Mouse (Mus musculus): ENCODE results near the gene Apoa1. TPM values are rescaled to one million over a fixed set of nuclear protein-coding genes. Genes with fewer than 3 reads are reported as not detected.
A peak's percentile ranks its signal among the peaks of the same experiment; 100 is the strongest.

Apoa1 gene
- polyA plus RNA-seq, 1 experiment from 2014 or later = 20.1 TPM

GRCm38 (mm10) chr9:46191234-46191633, 37.1 kb upstream of the Apoa1 start:
- Histone ChIP-seq H3K27me3 (ENCODE audit: control insufficient read depth, insufficient read depth, low read length) (no peaks in the 10 kb centered on the region), H3K27ac (ENCODE audit: low read length) (0 out of 2 replicates have a peak overlapping the region, but pooled peaks have one; percentile 4), H3K36me3 (ENCODE audit: control insufficient read depth, insufficient read depth) (peaks cover 5% of the 10 kb centered on the region; the same call in 1 of the 2 replicates), H3K9me3 (replicated peaks; ENCODE audit: control insufficient read depth, low read length) (no peaks in the 10 kb centered on the region), H3K4me3 (ENCODE audit: low read length) (no peak overlapping the region), H3K4me2 (ENCODE audit: low read depth, low read length) (no peak overlapping the region), H3K4me1 (ENCODE audit: control insufficient read depth, insufficient read depth, low read length) (peaks cover 10% of the 10 kb centered on the region), H3K9ac (ENCODE audit: low read length) (0 out of 2 replicates have a peak overlapping the region, but pooled peaks have one; percentile 7)
- 36% methylated on average over 8 of the region's 8 CpGs for WGBS
- no peak for ATAC-seq (replicated peaks; ENCODE audit: extremely low read depth, insufficient read depth, low FRiP score)

- peaks cover 5% of the 10 kb centered on the region; the same call in 1 of the 2 replicates for H3K36me3 ChIP-seq (ENCODE audit: control insufficient read depth, insufficient read depth)
- H3K27me3 ChIP-seq (ENCODE audit: control insufficient read depth, insufficient read depth, low read length) = no peaks in the 10 kb centered on the region
- no peak overlapping the region for H3K9ac ChIP-seq (ENCODE audit: low read length)
- no peak overlapping the region for H3K27ac ChIP-seq (ENCODE audit: low read length)
- H3K9me3 ChIP-seq (replicated peaks; ENCODE audit: control insufficient read depth, low read length) = no peaks in the 10 kb centered on the region
- no peak overlapping the region for H3K4me2 ChIP-seq (ENCODE audit: low read depth, low read length)
- H3K4me1 ChIP-seq (ENCODE audit: control insufficient read depth, insufficient read depth, low read length) = peaks cover 13% of the 10 kb centered on the region
- 24% methylated on average over 1 of the region's 1 CpGs for WGBS
- no peak overlapping the region for H3K4me3 ChIP-seq (ENCODE audit: low read length)
- no peak for ATAC-seq (replicated peaks; ENCODE audit: extremely low read depth, insufficient read depth, low FRiP score)
Observed at GRCm38 (mm10) chr9:46191644-46192043, 36.7 kb upstream of the Apoa1 start.

- peaks cover 5% of the 10 kb centered on the region; the same call in 1 of the 2 replicates for H3K36me3 ChIP-seq (ENCODE audit: control insufficient read depth, insufficient read depth)
- 88% methylated on average over 6 of the region's 6 CpGs for WGBS
- ATAC-seq (replicated peaks; ENCODE audit: extremely low read depth, insufficient read depth, low FRiP score) = no peak
- no peak overlapping the region for H3K27ac ChIP-seq (ENCODE audit: low read length)
- no peaks in the 10 kb centered on the region for H3K9me3 ChIP-seq (replicated peaks; ENCODE audit: control insufficient read depth, low read length)
- no peak overlapping the region for H3K9ac ChIP-seq (ENCODE audit: low read length)
- H3K27me3 ChIP-seq (ENCODE audit: control insufficient read depth, insufficient read depth, low read length) = no peaks in the 10 kb centered on the region
- no peak overlapping the region for H3K4me2 ChIP-seq (ENCODE audit: low read depth, low read length)
- no peak overlapping the region for H3K4me3 ChIP-seq (ENCODE audit: low read length)
- peaks cover 22% of the 10 kb centered on the region for H3K4me1 ChIP-seq (ENCODE audit: control insufficient read depth, insufficient read depth, low read length)
Observed at GRCm38 (mm10) chr9:46192642-46193041, 35.7 kb upstream of the Apoa1 start.

GRCm38 (mm10) chr9:46194809-46195208, 33.6 kb upstream of the Apoa1 start:
- WGBS = 70% methylated on average over 9 of the region's 9 CpGs
- Histone ChIP-seq H3K27me3 (ENCODE audit: control insufficient read depth, insufficient read depth, low read length) (no peaks in the 10 kb centered on the region), H3K4me1 (ENCODE audit: control insufficient read depth, insufficient read depth, low read length) (peaks cover 41% of the 10 kb centered on the region), H3K9me3 (replicated peaks; ENCODE audit: control insufficient read depth, low read length) (no peaks in the 10 kb centered on the region), H3K27ac (ENCODE audit: low read length) (no peak overlapping the region), H3K36me3 (ENCODE audit: control insufficient read depth, insufficient read depth) (peaks cover 8% of the 10 kb centered on the region; the same call in 1 of the 2 replicates), H3K4me2 (ENCODE audit: low read depth, low read length) (no peak overlapping the region), H3K4me3 (ENCODE audit: low read length) (no peak overlapping the region), H3K9ac (ENCODE audit: low read length) (no peak overlapping the region)
- ATAC-seq (replicated peaks; ENCODE audit: extremely low read depth, insufficient read depth, low FRiP score) = no peak

- peak overlapping the region; percentile 84 for H3K27ac ChIP-seq (ENCODE audit: low read length)
- H3K27me3 ChIP-seq (ENCODE audit: control insufficient read depth, insufficient read depth, low read length) = no peaks in the 10 kb centered on the region
- WGBS = 21% methylated on average over 12 of the region's 12 CpGs
- peaks cover 35% of the 10 kb centered on the region for H3K4me1 ChIP-seq (ENCODE audit: control insufficient read depth, insufficient read depth, low read length)
- H3K4me3 ChIP-seq (ENCODE audit: low read length) = no peak overlapping the region
- H3K9ac ChIP-seq (ENCODE audit: low read length) = no peak overlapping the region; the same call in 1 of the 2 replicates
- peak; percentile 70 for ATAC-seq (replicated peaks; ENCODE audit: extremely low read depth, insufficient read depth, low FRiP score)
- H3K9me3 ChIP-seq (replicated peaks; ENCODE audit: control insufficient read depth, low read length) = no peaks in the 10 kb centered on the region
- peaks cover 8% of the 10 kb centered on the region; the same call in 1 of the 2 replicates for H3K36me3 ChIP-seq (ENCODE audit: control insufficient read depth, insufficient read depth)
- peak overlapping the region; percentile 48 for H3K4me2 ChIP-seq (ENCODE audit: low read depth, low read length)
Observed at GRCm38 (mm10) chr9:46196699-46197169, 31.6 kb upstream of the Apoa1 start.

DNA sequence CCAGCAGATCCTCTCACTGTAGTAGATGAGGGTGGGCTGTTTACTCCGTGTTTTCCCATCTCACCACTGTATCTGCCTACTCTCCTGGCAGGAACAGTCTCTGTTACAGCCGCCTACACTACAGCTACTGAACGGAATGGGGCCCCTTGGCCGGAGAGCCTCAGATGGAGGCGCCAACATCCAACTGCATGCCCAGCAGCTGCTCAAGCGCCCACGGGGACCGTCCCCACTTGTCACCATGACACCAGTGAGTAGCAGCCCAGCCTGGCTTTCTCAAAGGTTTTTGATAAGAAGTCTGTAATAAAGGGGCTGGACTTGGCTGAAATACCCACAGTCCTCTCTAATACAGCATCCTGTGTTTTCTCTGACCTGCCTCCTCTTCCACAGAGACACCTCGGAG, 29.9 kb upstream of the Apoa1 start:
- Histone ChIP-seq H3K4me2 (ENCODE audit: low read depth, low read length) (no peak overlapping the region), H3K4me3 (ENCODE audit: low read length) (no peak overlapping the region), H3K9ac (ENCODE audit: low read length) (no peak overlapping the region), H3K27me3 (ENCODE audit: control insufficient read depth, insufficient read depth, low read length) (no peaks in the 10 kb centered on the region), H3K36me3 (ENCODE audit: control insufficient read depth, insufficient read depth) (peaks cover 11% of the 10 kb centered on the region; the same call in 1 of the 2 replicates), H3K27ac (ENCODE audit: low read length) (peak overlapping the region; percentile 47), H3K4me1 (ENCODE audit: control insufficient read depth, insufficient read depth, low read length) (peaks cover 35% of the 10 kb centered on the region), H3K9me3 (replicated peaks; ENCODE audit: control insufficient read depth, low read length) (no peaks in the 10 kb centered on the region)
- peak; percentile 56 for ATAC-seq (replicated peaks; ENCODE audit: extremely low read depth, insufficient read depth, low FRiP score)
- WGBS = 39% methylated on average over 9 of the region's 9 CpGs

DNA sequence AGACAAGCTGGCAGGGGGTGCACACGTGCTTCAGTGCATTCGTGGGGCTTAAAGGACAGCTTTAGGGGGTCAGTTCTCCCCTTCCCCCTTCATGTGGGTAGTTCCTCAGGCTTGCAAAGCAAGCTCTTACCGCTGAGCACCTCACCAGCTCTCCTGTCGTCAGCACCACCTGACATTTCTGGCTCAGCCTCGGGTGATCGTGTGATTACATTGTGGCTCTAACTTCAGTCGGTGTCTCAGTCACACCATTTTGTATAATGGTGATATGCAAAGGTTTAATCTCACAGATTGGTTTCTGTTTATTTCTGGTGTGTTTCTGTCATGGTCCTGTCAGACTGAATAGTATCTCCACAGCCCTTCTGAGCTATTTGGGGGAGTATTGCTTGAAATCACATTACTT, 29.4 kb upstream of the Apoa1 start:
- no peak for ATAC-seq (replicated peaks; ENCODE audit: extremely low read depth, insufficient read depth, low FRiP score)
- H3K4me2 ChIP-seq (ENCODE audit: low read depth, low read length) = no peak overlapping the region
- no peak overlapping the region for H3K4me3 ChIP-seq (ENCODE audit: low read length)
- H3K36me3 ChIP-seq (ENCODE audit: control insufficient read depth, insufficient read depth) = peaks cover 13% of the 10 kb centered on the region; the same call in 1 of the 2 replicates
- peak overlapping the region; percentile 2 for H3K27ac ChIP-seq (ENCODE audit: low read length)
- H3K9ac ChIP-seq (ENCODE audit: low read length) = no peak overlapping the region
- H3K9me3 ChIP-seq (replicated peaks; ENCODE audit: control insufficient read depth, low read length) = no peaks in the 10 kb centered on the region
- 44% methylated on average over 7 of the region's 7 CpGs for WGBS
- peaks cover 35% of the 10 kb centered on the region for H3K4me1 ChIP-seq (ENCODE audit: control insufficient read depth, insufficient read depth, low read length)
- no peaks in the 10 kb centered on the region for H3K27me3 ChIP-seq (ENCODE audit: control insufficient read depth, insufficient read depth, low read length)

DNA sequence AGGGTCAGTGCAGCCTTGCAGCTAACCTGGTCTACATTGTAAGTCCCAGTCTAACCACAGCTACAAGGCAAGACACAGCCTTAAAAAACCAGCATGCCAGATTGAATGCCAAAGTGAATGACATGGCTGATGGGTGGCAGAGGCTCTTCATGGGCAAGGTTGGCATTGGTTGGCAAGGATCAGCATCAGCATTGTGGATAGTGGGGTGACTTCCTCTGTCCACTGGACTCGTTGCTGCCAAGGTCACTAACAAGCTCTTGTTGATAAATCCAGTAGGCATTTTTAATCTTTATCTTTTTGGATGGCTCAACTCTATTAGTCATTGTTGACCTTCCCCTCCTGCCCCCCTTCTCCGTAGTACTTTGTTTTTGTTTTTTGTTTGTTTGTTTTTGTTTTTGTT, 28.8 kb upstream of the Apoa1 start:
- Histone ChIP-seq H3K9ac (ENCODE audit: low read length) (no peak overlapping the region), H3K4me3 (ENCODE audit: low read length) (no peak overlapping the region), H3K9me3 (replicated peaks; ENCODE audit: control insufficient read depth, low read length) (no peaks in the 10 kb centered on the region), H3K27me3 (ENCODE audit: control insufficient read depth, insufficient read depth, low read length) (no peaks in the 10 kb centered on the region), H3K4me1 (ENCODE audit: control insufficient read depth, insufficient read depth, low read length) (peaks cover 35% of the 10 kb centered on the region), H3K36me3 (ENCODE audit: control insufficient read depth, insufficient read depth) (peaks cover 20% of the 10 kb centered on the region), H3K4me2 (ENCODE audit: low read depth, low read length) (no peak overlapping the region), H3K27ac (ENCODE audit: low read length) (no peak overlapping the region)
- 50% methylated on average over 2 of the region's 2 CpGs for WGBS
- ATAC-seq (replicated peaks; ENCODE audit: extremely low read depth, insufficient read depth, low FRiP score) = no peak

GRCm38 (mm10) chr9:46206834-46207500, 21.4 kb upstream of the Apoa1 start:
- peaks cover 26% of the 10 kb centered on the region for H3K36me3 ChIP-seq (ENCODE audit: control insufficient read depth, insufficient read depth)
- ATAC-seq (replicated peaks; ENCODE audit: extremely low read depth, insufficient read depth, low FRiP score) = no peak
- no peaks in the 10 kb centered on the region for H3K27me3 ChIP-seq (ENCODE audit: control insufficient read depth, insufficient read depth, low read length)

More at GRCm38 (mm10) chr9:46206834-46207500, 21.4 kb upstream of the Apoa1 start:
- no peak overlapping the region for H3K27ac ChIP-seq (ENCODE audit: low read length)
- H3K9me3 ChIP-seq (replicated peaks; ENCODE audit: control insufficient read depth, low read length) = no peaks in the 10 kb centered on the region
- H3K4me1 ChIP-seq (ENCODE audit: control insufficient read depth, insufficient read depth, low read length) = no peaks in the 10 kb centered on the region
- H3K4me3 ChIP-seq (ENCODE audit: low read length) = no peak overlapping the region
- no peak overlapping the region for H3K9ac ChIP-seq (ENCODE audit: low read length)
- 54% methylated on average over 10 of the region's 10 CpGs for WGBS
- no peak overlapping the region for H3K4me2 ChIP-seq (ENCODE audit: low read depth, low read length)
